Mouse (Mus musculus): ENCODE data around the gene Rab7b.

The Rab7b gene

GRCm38 (mm10) chr1:131698770-131699169, 10.3 kb downstream of the Rab7b start:
- DNase-seq = no peak

GRCm38 (mm10) chr1:131699642-131700041, 11.1 kb downstream of the Rab7b start:
- no peak for DNase-seq

- no peak for DNase-seq
These were observed 12.0 kb downstream of the Rab7b start for GRCm38 (mm10) chr1:131700447-131700846.

- DNase-seq = no peak
These were observed 12.9 kb downstream of the Rab7b start for GRCm38 (mm10) chr1:131701391-131701790.

- DNase-seq = no peak
These were observed 13.7 kb downstream of the Rab7b start for GRCm38 (mm10) chr1:131702094-131702766.

GRCm38 (mm10) chr1:131703482-131703881, 15.0 kb downstream of the Rab7b start:
- DNase-seq = no peak

GRCm38 (mm10) chr1:131708338-131708737, 19.8 kb downstream of the Rab7b start:
- DNase-seq = peak; percentile 36

- no peak for DNase-seq
These were observed 23.0 kb downstream of the Rab7b start for GRCm38 (mm10) chr1:131711518-131711917.

- DNase-seq = peak; percentile 69
These were observed 23.9 kb downstream of the Rab7b start for GRCm38 (mm10) chr1:131712386-131712785.

GRCm38 (mm10) chr1:131714388-131715337, 26.2 kb downstream of the Rab7b start:
- DNase-seq = no peak

GRCm38 (mm10) chr1:131718952-131719694, 30.6 kb downstream of the Rab7b start:
- no peak for DNase-seq

GRCm38 (mm10) chr1:131721989-131722388, 33.5 kb downstream of the Rab7b start:
- no peak for DNase-seq

GRCm38 (mm10) chr1:131723549-131723948, 35.1 kb downstream of the Rab7b start:
- no peak for DNase-seq

- DNase-seq = no peak
These were observed 38.1 kb downstream of the Rab7b start for GRCm38 (mm10) chr1:131726586-131726985.

- no peak for DNase-seq
These were observed 42.3 kb downstream of the Rab7b start for GRCm38 (mm10) chr1:131730639-131731437.

- no peak for DNase-seq
These were observed 45.1 kb downstream of the Rab7b start for GRCm38 (mm10) chr1:131733474-131734180.

- no peak for DNase-seq
These were observed 46.3 kb downstream of the Rab7b start for GRCm38 (mm10) chr1:131734657-131735273.

- no peak for DNase-seq
These were observed 48.0 kb downstream of the Rab7b start for GRCm38 (mm10) chr1:131736494-131736893.

GRCm38 (mm10) chr1:131737269-131737668, 48.8 kb downstream of the Rab7b start:
- DNase-seq = peak; percentile 82

- no peak for DNase-seq
These were observed 50.3 kb downstream of the Rab7b start for GRCm38 (mm10) chr1:131738760-131739159.

- DNase-seq = no peak
These were observed 51.1 kb downstream of the Rab7b start for GRCm38 (mm10) chr1:131739481-131740160.

Data from cerebellum, adult 11-12 months (tissue).